17 mouse cellular contexts compared by ENCODE assay signal in the genomic region with DNA sequence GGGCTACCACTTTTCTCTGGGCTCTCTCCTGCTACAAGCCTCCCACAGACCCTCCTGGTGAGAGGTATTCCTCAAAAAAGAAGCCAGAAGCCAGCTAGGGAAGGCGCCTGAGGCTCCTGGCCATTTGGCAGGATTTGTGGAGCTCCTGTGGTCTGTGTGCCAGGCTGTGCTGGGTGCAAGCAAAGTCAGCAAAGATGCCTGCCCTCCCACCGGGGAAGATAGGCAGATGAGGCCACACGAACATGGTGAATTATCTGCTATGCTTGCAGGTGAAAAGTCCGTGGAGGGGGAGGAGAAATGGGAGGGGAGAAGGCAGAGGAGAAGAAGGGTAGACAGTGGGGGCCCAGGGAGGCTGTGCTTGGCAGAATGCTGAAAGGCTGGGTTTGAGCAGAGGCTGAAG. TPM values are rescaled to one million over a fixed set of nuclear protein-coding genes. Genes with fewer than 3 reads are reported as not detected.
DNase-seq lines count a peak whose midpoint lies in the region; ATAC-seq and TF ChIP-seq lines count a peak whose summit lies in the region.
"Had no signal": no experiment of that assay in that cellular context is flagged by ENCODE, and none has a peak within 500 bp of the region (broad histone marks: within the 10 kb centered on the region; RNA-seq: fewer than 3 reads in every experiment).

No protein-coding gene starts in this region.

- H3K27ac ChIP-seq in heart, embryonic 10.5 days: peak overlapping the region; percentile 65; the same call in 1 of the 2 replicates
- no peak overlapping the region for H3K27ac ChIP-seq in liver, postnatal 0 days (ENCODE audit: low read depth)
- H3K27ac ChIP-seq: forebrain, embryonic 12.5 days; hindbrain, embryonic 13.5 days; limb, embryonic 13.5 days; midbrain, embryonic 12.5 days had no signal

- H3K9me3 ChIP-seq in heart, embryonic 10.5 days: no peaks in the 10 kb centered on the region
- H3K9me3 ChIP-seq in E14TG2a.4 (ENCODE audit: low read length): no peaks in the 10 kb centered on the region
- H3K9me3 ChIP-seq in liver, postnatal 0 days (ENCODE audit: low read length): no peaks in the 10 kb centered on the region
- H3K9me3 ChIP-seq: embryonic facial prominence, embryonic 15.5 days; forebrain, embryonic 12.5 days; hindbrain, embryonic 13.5 days; limb, embryonic 13.5 days; midbrain, embryonic 12.5 days had no signal

- ATAC-seq in liver, postnatal 0 days: no peak

- H3K4me3 ChIP-seq in heart, embryonic 10.5 days: no peak overlapping the region
- H3K4me3 ChIP-seq in E14TG2a.4 (replicated peaks; ENCODE audit: low read length): peak overlapping the region; percentile 35
- H3K4me3 ChIP-seq in liver, postnatal 0 days (ENCODE audit: low read depth, low read length): no peak overlapping the region
- H3K4me3 ChIP-seq: embryonic facial prominence, embryonic 15.5 days; forebrain, embryonic 12.5 days; hindbrain, embryonic 13.5 days; limb, embryonic 13.5 days; midbrain, embryonic 12.5 days had no signal

- DNase-seq in heart, embryonic 10.5 days (ENCODE audit: low spot score): no peak
- no peak for DNase-seq in heart, postnatal 4 days
- DNase-seq in cerebellum, postnatal 10 days: peak; percentile 57 to 67
- DNase-seq in kidney, postnatal 14 days: peak; percentile 69
- DNase-seq in liver, postnatal 0 days: no peak
- DNase-seq in embryo, embryonic 9.5 days (ENCODE audit: extremely low spot score): no peak
- DNase-seq in layer of hippocampus, adult 18-20 months (ENCODE audit: low spot score in 2 of 2): no peak
- DNase-seq: layer of hippocampus, postnatal 36 days; lung, postnatal 36 days; right cerebral cortex, postnatal 14 days; thymus, adult 18-20 months had no signal

- H3K4me1 ChIP-seq in heart, embryonic 10.5 days: peaks cover 41% of the 10 kb centered on the region
- H3K4me1 ChIP-seq in E14TG2a.4 (replicated peaks; ENCODE audit: low read depth, low read length): peaks cover 71% of the 10 kb centered on the region
- peaks cover 2% of the 10 kb centered on the region; the same call in 1 of the 2 replicates for H3K4me1 ChIP-seq in liver, postnatal 0 days (ENCODE audit: insufficient read depth)

- 20% methylated on average over 4 of the region's 4 CpGs for WGBS in heart, embryonic 10.5 days
- WGBS in liver, postnatal 0 days (ENCODE audit: insufficient replicate concordance): 54% methylated on average over 4 of the region's 4 CpGs

- TF ChIP-seq CTCF in E14TG2a.4 (conservative IDR thresholded peaks at IDR 0.05; ENCODE audit: low read length): no peak
- TF ChIP-seq CTCF in liver, postnatal 0 days (IDR thresholded peaks at IDR 0.05; ENCODE audit: low read depth): no peak

- no peak overlapping the region for H3K9ac ChIP-seq in liver, postnatal 0 days (replicated peaks)
- H3K9ac ChIP-seq: embryonic facial prominence, embryonic 15.5 days; forebrain, embryonic 12.5 days; hindbrain, embryonic 13.5 days; limb, embryonic 13.5 days; midbrain, embryonic 12.5 days had no signal

- H3K27me3 ChIP-seq in heart, embryonic 10.5 days (ENCODE audit: insufficient read depth, poor library complexity, severe bottlenecking): peaks cover 38% of the 10 kb centered on the region
- H3K27me3 ChIP-seq in E14TG2a.4 (ENCODE audit: insufficient read depth, low read length): peaks cover 20% of the 10 kb centered on the region
- H3K27me3 ChIP-seq in liver, postnatal 0 days (ENCODE audit: insufficient read depth, low read length): peaks cover 42% of the 10 kb centered on the region
- H3K27me3 ChIP-seq: embryonic facial prominence, embryonic 15.5 days; forebrain, embryonic 12.5 days; limb, embryonic 13.5 days had no signal

- H3K4me2 ChIP-seq in liver, postnatal 0 days (ENCODE audit: low read depth, low read length): no peak overlapping the region
- H3K4me2 ChIP-seq: embryonic facial prominence, embryonic 15.5 days; forebrain, embryonic 12.5 days; hindbrain, embryonic 13.5 days; midbrain, embryonic 12.5 days had no signal

- no peaks in the 10 kb centered on the region for H3K36me3 ChIP-seq in heart, embryonic 10.5 days
- H3K36me3 ChIP-seq in E14TG2a.4 (ENCODE audit: insufficient read depth, low read length): no peaks in the 10 kb centered on the region
- H3K36me3 ChIP-seq in liver, postnatal 0 days (replicated peaks; ENCODE audit: insufficient read depth, low read length): no peaks in the 10 kb centered on the region
- H3K36me3 ChIP-seq: embryonic facial prominence, embryonic 15.5 days; forebrain, embryonic 12.5 days; hindbrain, embryonic 13.5 days; limb, embryonic 13.5 days; midbrain, embryonic 12.5 days had no signal

- no peak for TF ChIP-seq EP300 in liver, postnatal 0 days (IDR thresholded peaks at IDR 0.05; ENCODE audit: low read depth)

RNA-seq across cellular contexts. Expression of a gene that starts 3.2 kb away (rescaled TPM):
- polyA plus RNA-seq in heart, embryonic 10.5 days (2016; fragmentation: Nextera tagmentation; extraction: Ambion mirVana): 1.1 and 2.8 TPM in 2 replicates
- total RNA-seq in heart, postnatal 4 days (2021): 1 to 10 TPM; 2.5 TPM
- polyA plus RNA-seq in liver, postnatal 0 days (2015; fragmentation: Nextera tagmentation; extraction: Ambion mirVana): 0.12 and 0.14 TPM in 2 replicates
- 100 to 1,000 TPM; 114 to 118 TPM for total RNA-seq in layer of hippocampus, adult 18-20 months (2021)

RNA-seq across cellular contexts. Expression of a gene that starts 37.4 kb away (rescaled TPM):
- 34.2 and 38.1 TPM in 2 replicates for polyA plus RNA-seq in heart, embryonic 10.5 days (2016; fragmentation: Nextera tagmentation; extraction: Ambion mirVana)
- 10 to 100 TPM; 36.5 to 37.0 TPM for total RNA-seq in heart, postnatal 4 days (2021)
- 7.0 and 7.5 TPM in 2 replicates for polyA plus RNA-seq in liver, postnatal 0 days (2015; fragmentation: Nextera tagmentation; extraction: Ambion mirVana)
- 10 to 100 TPM; 21.2 to 23.4 TPM for total RNA-seq in layer of hippocampus, adult 18-20 months (2021)

Comparison
In these comparisons a context has a peak if more than half of its experiments do, and no peak if none do; other contexts are left out.
1. DNase-seq: peak in cerebellum, postnatal 10 days (2 of 2) and kidney, postnatal 14 days (single experiment); none in heart, embryonic 10.5 days (single experiment), heart, postnatal 4 days (single experiment), liver, postnatal 0 days (single experiment), embryo, embryonic 9.5 days (single experiment) and layer of hippocampus, adult 18-20 months (0 of 2).
2. RNA of a gene that starts 3.2 kb away (total RNA-seq): 114 to 118 TPM in layer of hippocampus, adult 18-20 months; 2.5 TPM in heart, postnatal 4 days; every median in the first group is over 10 times any median in the second.